10 mouse cellular contexts compared by ENCODE assay signal in genomic region chr2:129595661-129596209, GRCm38 (mm10). TPM values are rescaled to one million over a fixed set of nuclear protein-coding genes. Genes with fewer than 3 reads are reported as not detected.
DNase-seq lines count a peak whose midpoint lies in the region; ATAC-seq lines count a peak whose summit lies in the region.
"Had no signal": no experiment of that assay in that cellular context is flagged by ENCODE, and none has a peak within 500 bp of the region (broad histone marks: within the 10 kb centered on the region; RNA-seq: fewer than 3 reads in every experiment).

No protein-coding gene starts in this region.

- ATAC-seq in kidney, embryonic 14.5 days (ENCODE audit: low FRiP score, low TSS enrichment): no peak
- ATAC-seq in granulocyte monocyte progenitor cell, adult 5-6 weeks (replicated peaks; ENCODE audit: poor library complexity, severe bottlenecking): peak; percentile 45
- ATAC-seq in activated CD4-positive, CD25-positive, alpha-beta regulatory T cell, adult 4 months: no peak

- H3K4me2 ChIP-seq in kidney, embryonic 14.5 days (replicated peaks; ENCODE audit: low read depth, low read length): no peak overlapping the region

- no peaks in the 10 kb centered on the region for H3K36me3 ChIP-seq in kidney, embryonic 14.5 days (ENCODE audit: control insufficient read depth, insufficient read depth, low read length)
- H3K36me3 ChIP-seq in megakaryocyte, embryonic 14.5 days (replicated peaks; ENCODE audit: low read length): no peaks in the 10 kb centered on the region

- peak; percentile 42 for DNase-seq in adrenal gland, postnatal 14 days
- no peak for DNase-seq in adrenal gland, postnatal 4 days (ENCODE audit: low spot score in 2 of 2)
- DNase-seq in kidney, adult 18-20 months: peak; percentile 67
- no peak for DNase-seq in thymus, postnatal 0 days (ENCODE audit: low spot score)

- no peaks in the 10 kb centered on the region for H3K9me3 ChIP-seq in kidney, embryonic 14.5 days (ENCODE audit: control insufficient read depth, low read length)
- no peaks in the 10 kb centered on the region for H3K9me3 ChIP-seq in megakaryocyte, embryonic 14.5 days

- H3K4me3 ChIP-seq in kidney, embryonic 14.5 days (ENCODE audit: low read length): no peak overlapping the region
- H3K4me3 ChIP-seq in megakaryocyte, embryonic 14.5 days (replicated peaks): peak overlapping the region; percentile 74

- H3K4me1 ChIP-seq in kidney, embryonic 14.5 days (ENCODE audit: control insufficient read depth, insufficient read depth, low read length): peaks cover 7% of the 10 kb centered on the region; the same call in 1 of the 2 replicates
- peaks cover 42% of the 10 kb centered on the region for H3K4me1 ChIP-seq in megakaryocyte, embryonic 14.5 days

- no peak overlapping the region for H3K27ac ChIP-seq in kidney, embryonic 14.5 days (ENCODE audit: low read depth, low read length)

- WGBS in kidney, embryonic 14.5 days: 36% methylated on average over 7 of the region's 7 CpGs

- no peaks in the 10 kb centered on the region for H3K27me3 ChIP-seq in kidney, embryonic 14.5 days (ENCODE audit: control insufficient read depth, insufficient read depth, low read length)
- H3K27me3 ChIP-seq in megakaryocyte, embryonic 14.5 days (replicated peaks): peaks cover 87% of the 10 kb centered on the region

- no peak overlapping the region for H3K9ac ChIP-seq in kidney, embryonic 14.5 days (ENCODE audit: low read depth, low read length)

RNA-seq across cellular contexts. Expression of gene Sirpa, which starts 3.1 kb away (rescaled TPM):
- 39.9 and 47.4 TPM in 2 replicates for total RNA-seq in adrenal gland, postnatal 14 days (2021)
- 10 to 100 TPM; 76.8 to 79.1 TPM for total RNA-seq in adrenal gland, postnatal 4 days (2021)
- polyA plus RNA-seq in kidney, embryonic 14.5 days (2014; fragmentation: Nextera tagmentation; extraction: Ambion mirVana): 15.9 and 28.8 TPM in 2 replicates
- 77.4 and 88.0 TPM in 2 replicates for total RNA-seq in granulocyte monocyte progenitor cell, adult 5-6 weeks (2014; fragmentation: Nextera tagmentation)
- total RNA-seq in granulocyte monocyte progenitor cell, adult 5-6 weeks (2017): 63.8 and 83.6 TPM in 2 replicates
- polyA plus RNA-seq in megakaryocyte, embryonic 14.5 days (2012; ENCODE audit: insufficient read depth, low replicate concordance): 9.9 and 60.3 TPM in 2 replicates
- polyA plus RNA-seq in activated CD4-positive, CD25-positive, alpha-beta regulatory T cell, adult 4 months (2017; shearing (Covaris generic)): under 1 TPM in 1 of 2 experiments, not detected in 1; 0.16 TPM
- polyA plus RNA-seq in thymus, postnatal 0 days (2015; fragmentation: Nextera tagmentation; extraction: Ambion mirVana): 20.5 and 22.5 TPM in 2 replicates

RNA-seq across cellular contexts. Expression of gene F830045P16Rik, which starts 59.3 kb away (rescaled TPM):
- not detected in 2 replicates for total RNA-seq in adrenal gland, postnatal 14 days (2021)
- not detected for total RNA-seq in adrenal gland, postnatal 4 days (2021)
- not detected in 2 replicates for polyA plus RNA-seq in kidney, embryonic 14.5 days (2014; fragmentation: Nextera tagmentation; extraction: Ambion mirVana)
- not detected in 2 replicates for total RNA-seq in granulocyte monocyte progenitor cell, adult 5-6 weeks (2014; fragmentation: Nextera tagmentation)
- total RNA-seq in granulocyte monocyte progenitor cell, adult 5-6 weeks (2017): 0.15 TPM in 1 of 2 replicates, not detected in the other
- polyA plus RNA-seq in megakaryocyte, embryonic 14.5 days (2012; ENCODE audit: insufficient read depth, low replicate concordance): 0.08 TPM in 1 of 2 replicates, not detected in the other
- polyA plus RNA-seq in activated CD4-positive, CD25-positive, alpha-beta regulatory T cell, adult 4 months (2017; shearing (Covaris generic)): not detected
- 0.06 TPM in 1 of 2 replicates, not detected in the other for polyA plus RNA-seq in thymus, postnatal 0 days (2015; fragmentation: Nextera tagmentation; extraction: Ambion mirVana)
- polyA plus RNA-seq: C2C12; heart, embryonic 16.5 days had no signal

Comparison
In these comparisons a context has a peak if more than half of its experiments do, and no peak if none do; other contexts are left out.
1. DNase-seq: peak in adrenal gland, postnatal 14 days (single experiment) and kidney, adult 18-20 months (single experiment); none in adrenal gland, postnatal 4 days (0 of 2) and thymus, postnatal 0 days (single experiment).